Comparison of ENCODE assay signal across 9 mouse cellular contexts in genomic region chr11:42067788-42068187, GRCm38 (mm10).
DNase-seq lines count a peak whose midpoint lies in the region; ATAC-seq lines count a peak whose summit lies in the region.
"Had no signal": no experiment of that assay in that cellular context is flagged by ENCODE, and none has a peak within 500 bp of the region (broad histone marks: within the 10 kb centered on the region; RNA-seq: fewer than 3 reads in every experiment).

No protein-coding gene starts in this region.

- H3K4me3 ChIP-seq in kidney, embryonic 14.5 days (ENCODE audit: low read length), result no peak overlapping the region
- no peak overlapping the region for H3K4me3 ChIP-seq in midbrain, embryonic 12.5 days
- H3K4me3 ChIP-seq: lung, embryonic 15.5 days had no signal

- H3K27ac ChIP-seq in kidney, embryonic 14.5 days (ENCODE audit: low read depth, low read length), result no peak overlapping the region
- no peak overlapping the region for H3K27ac ChIP-seq in midbrain, embryonic 12.5 days (replicated peaks)
- H3K27ac ChIP-seq: lung, embryonic 15.5 days had no signal

- peak; percentile 2 for DNase-seq in kidney, adult 11 months
- peak; percentile 5 for DNase-seq in adrenal gland, postnatal 25 days
- peak; percentile 51 for DNase-seq in forelimb bud, embryonic 11.5 days (ENCODE audit: low read depth, low spot score)
- DNase-seq in kidney, postnatal 4 days, result peak; percentile 38 to 46
- DNase-seq in lung, adult 18-20 months, result no peak
- DNase-seq in MN1 (ENCODE audit: low spot score), result no peak

- H3K27me3 ChIP-seq in kidney, embryonic 14.5 days (ENCODE audit: control insufficient read depth, insufficient read depth, low read length), result no peaks in the 10 kb centered on the region
- H3K27me3 ChIP-seq in midbrain, embryonic 12.5 days, result no peaks in the 10 kb centered on the region
- H3K27me3 ChIP-seq: lung, embryonic 15.5 days had no signal

- ATAC-seq in kidney, embryonic 14.5 days (ENCODE audit: low FRiP score, low TSS enrichment), result no peak
- peak; percentile 58 for ATAC-seq in midbrain, embryonic 12.5 days (ENCODE audit: low FRiP score, low read depth)

- no peaks in the 10 kb centered on the region for H3K9me3 ChIP-seq in kidney, embryonic 14.5 days (ENCODE audit: control insufficient read depth, low read length)
- no peaks in the 10 kb centered on the region for H3K9me3 ChIP-seq in midbrain, embryonic 12.5 days
- H3K9me3 ChIP-seq: lung, embryonic 15.5 days had no signal

- no peak overlapping the region for H3K4me2 ChIP-seq in kidney, embryonic 14.5 days (replicated peaks; ENCODE audit: low read depth, low read length)
- H3K4me2 ChIP-seq in midbrain, embryonic 12.5 days (replicated peaks), result no peak overlapping the region
- H3K4me2 ChIP-seq: lung, embryonic 15.5 days had no signal

- 8% methylated on average over 5 of the region's 5 CpGs for WGBS in kidney, embryonic 14.5 days
- 12% methylated on average over 5 of the region's 5 CpGs for WGBS in midbrain, embryonic 12.5 days

- H3K4me1 ChIP-seq in kidney, embryonic 14.5 days (ENCODE audit: control insufficient read depth, insufficient read depth, low read length), result no peaks in the 10 kb centered on the region
- H3K4me1 ChIP-seq in midbrain, embryonic 12.5 days, result no peaks in the 10 kb centered on the region
- H3K4me1 ChIP-seq: lung, embryonic 15.5 days had no signal

- H3K36me3 ChIP-seq in kidney, embryonic 14.5 days (ENCODE audit: control insufficient read depth, insufficient read depth, low read length), result no peaks in the 10 kb centered on the region
- H3K36me3 ChIP-seq in midbrain, embryonic 12.5 days, result no peaks in the 10 kb centered on the region
- H3K36me3 ChIP-seq: lung, embryonic 15.5 days had no signal

- no peak overlapping the region for H3K9ac ChIP-seq in kidney, embryonic 14.5 days (ENCODE audit: low read depth, low read length)
- H3K9ac ChIP-seq in midbrain, embryonic 12.5 days (replicated peaks), result no peak overlapping the region
- H3K9ac ChIP-seq: lung, embryonic 15.5 days had no signal

Comparison
In these comparisons a context has a peak if more than half of its experiments do, and no peak if none do; other contexts are left out.
1. DNase-seq: peak in kidney, adult 11 months (single experiment), adrenal gland, postnatal 25 days (single experiment), forelimb bud, embryonic 11.5 days (single experiment) and kidney, postnatal 4 days (2 of 2); none in lung, adult 18-20 months (0 of 2) and MN1 (single experiment).